Mouse (Mus musculus): Measurements from ENCODE around the gene Lin7b. TPM values are rescaled to one million over a fixed set of nuclear protein-coding genes. Genes with fewer than 3 reads are reported as not detected.
A peak's percentile ranks its signal among the peaks of the same experiment; 100 is the strongest.

Lin7b gene
- not detected in 2 replicates for polyA plus RNA-seq (2015; fragmentation: Nextera tagmentation; extraction: Ambion mirVana)

DNA sequence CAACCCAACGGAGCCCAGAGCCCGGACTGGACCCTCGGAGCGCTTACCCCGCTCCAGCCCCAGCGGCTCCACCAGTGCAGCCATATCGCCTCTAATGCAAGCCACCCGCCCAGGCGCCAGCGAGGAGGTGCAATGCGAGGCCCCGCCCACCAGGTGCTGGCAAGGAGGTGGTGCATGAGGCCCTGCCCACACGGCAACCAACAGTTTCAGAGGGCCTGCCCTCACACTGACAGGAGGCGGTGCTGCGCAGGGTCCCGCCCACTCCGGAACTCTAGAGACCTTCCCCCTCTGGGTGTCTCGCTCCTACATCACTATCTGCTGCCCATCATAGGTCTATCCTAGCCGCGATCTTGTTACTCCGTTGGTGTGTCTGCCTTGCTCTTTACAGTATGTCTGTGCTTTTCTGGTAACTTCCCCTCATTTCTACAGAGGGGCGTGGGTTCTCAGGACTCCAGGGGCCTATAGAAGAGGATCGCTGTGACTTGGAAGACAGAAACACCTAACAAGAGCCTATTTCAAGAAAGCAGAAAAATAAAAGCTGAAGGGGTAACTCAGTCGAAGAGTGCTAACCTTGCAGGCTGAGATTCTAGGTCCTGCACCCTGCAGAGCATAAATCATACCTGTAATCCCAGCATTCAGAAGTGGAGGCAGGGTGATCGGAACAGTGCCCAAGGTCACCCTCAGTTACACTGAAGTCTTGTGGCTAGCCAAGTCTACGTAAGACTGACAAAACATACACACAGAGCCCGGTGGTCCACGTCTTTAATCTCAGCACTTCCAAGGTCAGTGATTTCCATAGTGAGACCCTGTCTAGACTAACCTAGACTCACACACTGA lies at the start of gene Lin7b:
Lin7b (minus strand) TSS at position 109 of the 837 bp plus-strand sequence.
- Histone ChIP-seq H3K4me1 (ENCODE audit: control insufficient read depth, low read depth, low read length) (peaks cover 28% of the 10 kb centered on the region), H3K27me3 (ENCODE audit: control insufficient read depth, insufficient read depth, low read depth, low read length) (peaks cover 34% of the 10 kb centered on the region), H3K4me3 (ENCODE audit: low read depth, low read length) (peak within 1 kb of the TSS; percentile 54), H3K9ac (ENCODE audit: low read depth, low read length) (peak within 1 kb of the TSS; percentile 0; the same call in 1 of the 2 replicates), H3K9me3 (replicated peaks; ENCODE audit: control insufficient read depth, low read length) (no peaks in the 10 kb centered on the region), H3K27ac (ENCODE audit: low read length) (no peak within 1 kb of the TSS), H3K36me3 (ENCODE audit: control insufficient read depth, insufficient read depth) (peaks cover 10% of the 10 kb centered on the region), H3K4me2 (ENCODE audit: low read depth, low read length) (peak within 1 kb of the TSS; percentile 74)
- WGBS (ENCODE audit: insufficient replicate concordance), result 7% methylated on average over 28 of the region's 28 CpGs
- peak; percentile 76 for ATAC-seq (ENCODE audit: low read depth)

GRCm38 (mm10) chr7:45417962-45418492 lies 47.6 kb upstream of the Lin7b start:
- Histone ChIP-seq H3K9me3 (replicated peaks; ENCODE audit: control insufficient read depth, low read length) (no peaks in the 10 kb centered on the region), H3K9ac (ENCODE audit: low read depth, low read length) (no peak overlapping the region), H3K36me3 (ENCODE audit: control insufficient read depth, insufficient read depth) (peaks cover 11% of the 10 kb centered on the region), H3K4me3 (ENCODE audit: low read depth, low read length) (no peak overlapping the region), H3K27me3 (ENCODE audit: control insufficient read depth, insufficient read depth, low read depth, low read length) (peaks cover 72% of the 10 kb centered on the region), H3K4me2 (ENCODE audit: low read depth, low read length) (no peak overlapping the region), H3K27ac (ENCODE audit: low read length) (no peak overlapping the region), H3K4me1 (ENCODE audit: control insufficient read depth, low read depth, low read length) (peaks cover 13% of the 10 kb centered on the region)
- no peak for ATAC-seq (ENCODE audit: low read depth)
- 9% methylated on average over 13 of the region's 13 CpGs for WGBS (ENCODE audit: insufficient replicate concordance)

GRCm38 (mm10) chr7:45415636-45416035 lies 45.3 kb upstream of the Lin7b start:
- Histone ChIP-seq H3K4me1 (ENCODE audit: control insufficient read depth, low read depth, low read length) (peaks cover 13% of the 10 kb centered on the region), H3K9ac (ENCODE audit: low read depth, low read length) (no peak overlapping the region), H3K27me3 (ENCODE audit: control insufficient read depth, insufficient read depth, low read depth, low read length) (peaks cover 94% of the 10 kb centered on the region), H3K4me3 (ENCODE audit: low read depth, low read length) (no peak overlapping the region), H3K4me2 (ENCODE audit: low read depth, low read length) (no peak overlapping the region), H3K27ac (ENCODE audit: low read length) (no peak overlapping the region), H3K9me3 (replicated peaks; ENCODE audit: control insufficient read depth, low read length) (no peaks in the 10 kb centered on the region), H3K36me3 (ENCODE audit: control insufficient read depth, insufficient read depth) (no peaks in the 10 kb centered on the region)
- no peak for ATAC-seq (ENCODE audit: low read depth)
- WGBS (ENCODE audit: insufficient replicate concordance), result 10% methylated on average over 37 of the region's 37 CpGs

DNA sequence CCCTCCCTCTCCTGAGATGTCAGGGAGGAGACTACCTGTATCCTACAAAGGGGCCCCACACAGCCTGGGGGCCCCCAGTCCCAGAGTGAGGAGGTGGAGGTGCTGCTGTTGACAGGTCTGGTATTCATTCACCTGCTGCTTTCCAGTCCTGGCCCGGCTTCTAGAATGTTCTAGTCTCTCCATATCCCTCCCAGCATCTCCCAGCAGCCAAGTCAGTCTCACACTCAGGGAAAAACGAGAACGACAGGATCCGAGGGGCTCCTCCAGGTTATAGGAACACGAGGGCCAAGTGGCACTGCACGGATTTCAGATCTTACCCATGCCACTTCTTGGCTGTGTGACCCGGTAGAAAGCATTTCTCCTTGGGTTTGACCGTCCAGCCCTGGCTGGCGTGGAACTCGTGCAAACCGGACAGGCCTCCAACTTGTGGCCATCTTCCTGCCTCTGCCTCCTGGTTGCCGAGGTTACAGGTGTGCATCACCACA lies 44.4 kb upstream of the Lin7b start:
- H3K4me3 ChIP-seq (ENCODE audit: low read depth, low read length), result no peak overlapping the region
- no peak for ATAC-seq (ENCODE audit: low read depth)
- H3K27ac ChIP-seq (ENCODE audit: low read length), result no peak overlapping the region
- WGBS (ENCODE audit: insufficient replicate concordance), result 23% methylated on average over 12 of the region's 12 CpGs
- H3K4me2 ChIP-seq (ENCODE audit: low read depth, low read length), result no peak overlapping the region
- no peak overlapping the region for H3K9ac ChIP-seq (ENCODE audit: low read depth, low read length)
- no peaks in the 10 kb centered on the region for H3K36me3 ChIP-seq (ENCODE audit: control insufficient read depth, insufficient read depth)
- H3K4me1 ChIP-seq (ENCODE audit: control insufficient read depth, low read depth, low read length), result peaks cover 13% of the 10 kb centered on the region
- H3K9me3 ChIP-seq (replicated peaks; ENCODE audit: control insufficient read depth, low read length), result no peaks in the 10 kb centered on the region
- peaks cover 97% of the 10 kb centered on the region for H3K27me3 ChIP-seq (ENCODE audit: control insufficient read depth, insufficient read depth, low read depth, low read length)

GRCm38 (mm10) chr7:45413864-45414739 lies 43.7 kb upstream of the Lin7b start:
- peak overlapping the region; percentile 51 for H3K4me3 ChIP-seq (ENCODE audit: low read depth, low read length)
- peak overlapping the region; percentile 61 for H3K4me2 ChIP-seq (ENCODE audit: low read depth, low read length)
- H3K9ac ChIP-seq (ENCODE audit: low read depth, low read length), result 0 out of 2 replicates have a peak overlapping the region, but pooled peaks have one; percentile 11
- no peak for ATAC-seq (ENCODE audit: low read depth)
- no peaks in the 10 kb centered on the region for H3K36me3 ChIP-seq (ENCODE audit: control insufficient read depth, insufficient read depth)
- peaks cover 13% of the 10 kb centered on the region for H3K4me1 ChIP-seq (ENCODE audit: control insufficient read depth, low read depth, low read length)
- H3K27me3 ChIP-seq (ENCODE audit: control insufficient read depth, insufficient read depth, low read depth, low read length), result peaks cover 96% of the 10 kb centered on the region
- 2% methylated on average over 27 of the region's 27 CpGs for whole genome bisulfite sequencing (ENCODE audit: insufficient replicate concordance)
- no peak overlapping the region for H3K27ac ChIP-seq (ENCODE audit: low read length)
- H3K9me3 ChIP-seq (replicated peaks; ENCODE audit: control insufficient read depth, low read length), result no peaks in the 10 kb centered on the region

DNA sequence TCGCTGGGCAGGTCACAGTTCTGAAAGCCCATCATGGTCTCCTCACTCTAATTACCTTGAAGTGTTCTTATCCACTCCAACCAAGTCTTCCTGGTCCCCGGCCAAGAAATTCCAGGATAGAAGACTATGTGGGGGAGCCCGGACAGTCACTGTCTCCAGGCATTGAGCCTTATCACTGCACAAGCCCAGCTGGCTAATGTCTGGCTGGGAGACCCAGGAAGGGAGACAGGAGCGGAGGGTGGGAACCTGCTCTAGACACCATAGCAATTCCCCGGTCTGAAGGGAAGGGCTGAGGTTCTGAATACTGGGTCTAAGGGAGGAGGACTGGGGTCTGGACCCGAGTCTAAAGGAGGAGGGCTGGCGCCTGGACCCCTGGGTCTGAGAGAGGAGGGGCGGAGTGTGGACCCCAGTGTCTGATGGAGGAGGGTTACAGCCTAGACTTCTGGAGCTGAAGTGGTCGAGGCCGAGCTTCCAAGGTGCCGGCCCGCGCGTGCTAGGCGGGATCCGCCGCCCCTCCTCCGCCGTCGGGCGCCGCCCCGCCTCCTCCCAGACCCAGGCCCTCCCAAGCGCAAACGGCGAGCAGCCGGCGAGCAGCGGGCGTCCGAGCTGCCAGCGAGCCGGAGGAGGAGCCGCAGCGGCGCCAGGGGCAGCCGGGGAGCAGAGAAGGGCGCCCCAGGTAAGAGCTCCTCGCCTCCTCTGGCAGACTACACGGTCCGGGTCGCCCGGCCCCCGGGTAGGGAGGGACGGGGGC lies 42.9 kb upstream of the Lin7b start, which contains the start of gene Ntf5:
Ntf5 (plus strand) TSS at position 583 of the 751 bp plus-strand sequence.
- Histone ChIP-seq H3K27me3 (ENCODE audit: control insufficient read depth, insufficient read depth, low read depth, low read length) (peaks cover 96% of the 10 kb centered on the region), H3K36me3 (ENCODE audit: control insufficient read depth, insufficient read depth) (no peaks in the 10 kb centered on the region), H3K9me3 (replicated peaks; ENCODE audit: control insufficient read depth, low read length) (no peaks in the 10 kb centered on the region), H3K27ac (ENCODE audit: low read length) (no peak within 1 kb of the TSS), H3K4me1 (ENCODE audit: control insufficient read depth, low read depth, low read length) (peaks cover 13% of the 10 kb centered on the region), H3K4me3 (ENCODE audit: low read depth, low read length) (peak within 1 kb of the TSS; percentile 51), H3K9ac (ENCODE audit: low read depth, low read length) (0 out of 2 replicates have a peak within 1 kb of the TSS, but pooled peaks have one; percentile 11), H3K4me2 (ENCODE audit: low read depth, low read length) (peak within 1 kb of the TSS; percentile 61)
- ATAC-seq (ENCODE audit: low read depth), result peak; percentile 36
- WGBS (ENCODE audit: insufficient replicate concordance), result 4% methylated on average over 29 of the region's 45 CpGs

DNA sequence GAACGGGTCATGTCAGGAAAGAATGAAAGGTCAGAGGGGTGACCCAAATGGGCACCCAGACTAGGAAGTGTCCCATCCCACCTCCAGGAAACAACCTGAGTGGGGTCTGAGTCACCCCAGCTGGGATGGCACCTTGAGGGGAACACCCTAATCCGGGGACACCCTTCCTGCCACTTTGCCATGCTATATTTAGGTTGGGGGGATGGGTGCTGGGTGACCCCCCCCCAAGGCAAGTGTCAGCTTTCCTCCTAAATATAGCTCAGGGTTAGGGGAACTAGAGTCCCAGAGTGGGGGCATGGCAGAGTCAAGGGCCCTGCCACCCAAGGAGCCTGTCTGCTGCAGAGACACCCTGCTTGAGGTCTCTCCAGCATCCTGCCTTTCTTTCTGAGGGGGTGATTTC lies 42.0 kb upstream of the Lin7b start:
- no peak overlapping the region for H3K27ac ChIP-seq (ENCODE audit: low read length)
- no peak overlapping the region for H3K9ac ChIP-seq (ENCODE audit: low read depth, low read length)
- peaks cover 96% of the 10 kb centered on the region for H3K27me3 ChIP-seq (ENCODE audit: control insufficient read depth, insufficient read depth, low read depth, low read length)
- no peak overlapping the region for H3K4me3 ChIP-seq (ENCODE audit: low read depth, low read length)
- H3K36me3 ChIP-seq (ENCODE audit: control insufficient read depth, insufficient read depth), result no peaks in the 10 kb centered on the region
- H3K4me1 ChIP-seq (ENCODE audit: control insufficient read depth, low read depth, low read length), result peaks cover 13% of the 10 kb centered on the region
- no peak for ATAC-seq (ENCODE audit: low read depth)
- H3K9me3 ChIP-seq (replicated peaks; ENCODE audit: control insufficient read depth, low read length), result no peaks in the 10 kb centered on the region
- no peak overlapping the region for H3K4me2 ChIP-seq (ENCODE audit: low read depth, low read length)
- 57% methylated on average over 2 of the region's 2 CpGs for WGBS (ENCODE audit: insufficient replicate concordance)

- WGBS (ENCODE audit: insufficient replicate concordance), result 64% methylated on average over 8 of the region's 8 CpGs
- ATAC-seq (ENCODE audit: low read depth), result no peak
- H3K4me2 ChIP-seq (ENCODE audit: low read depth, low read length), result no peak overlapping the region
- H3K9me3 ChIP-seq (replicated peaks; ENCODE audit: control insufficient read depth, low read length), result no peaks in the 10 kb centered on the region
- no peaks in the 10 kb centered on the region for H3K36me3 ChIP-seq (ENCODE audit: control insufficient read depth, insufficient read depth)
- H3K4me3 ChIP-seq (ENCODE audit: low read depth, low read length), result no peak overlapping the region
- no peak overlapping the region for H3K27ac ChIP-seq (ENCODE audit: low read length)
- peaks cover 92% of the 10 kb centered on the region for H3K27me3 ChIP-seq (ENCODE audit: control insufficient read depth, insufficient read depth, low read depth, low read length)
- no peak overlapping the region for H3K9ac ChIP-seq (ENCODE audit: low read depth, low read length)
- peaks cover 12% of the 10 kb centered on the region for H3K4me1 ChIP-seq (ENCODE audit: control insufficient read depth, low read depth, low read length)
These were observed 39.2 kb upstream of the Lin7b start for GRCm38 (mm10) chr7:45409497-45410163.
